Mouse (Mus musculus): ENCODE measurements at regions not wholly inside any gene's neighbourhood (a gene's known extent, or its start where the extent isn't known, plus 50 kb on each side); places are given as distances from the start of the nearest gene placed in this dataset.

DNA sequence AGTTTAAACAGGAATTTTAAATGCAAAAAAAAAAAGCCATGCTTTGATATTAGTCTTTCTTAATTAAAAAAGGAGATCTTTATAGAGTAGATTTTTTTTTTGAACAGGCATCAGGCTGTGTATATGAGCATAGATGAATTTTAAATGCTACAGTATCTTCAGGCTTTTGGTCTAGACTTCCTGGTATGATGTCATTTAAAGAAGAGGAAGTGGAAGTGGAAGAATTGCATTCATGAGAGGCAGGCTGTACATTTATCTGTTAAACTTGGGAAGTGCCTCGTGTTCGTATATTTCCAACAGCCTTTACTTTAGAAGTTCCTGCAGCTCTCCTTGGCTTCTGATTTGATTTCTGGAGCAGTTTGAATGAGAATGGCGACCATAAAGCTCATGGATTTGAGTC lies 95.8 kb upstream of the Mgmt start:
- no peak for DNase-seq (ENCODE audit: low spot score)

DNA sequence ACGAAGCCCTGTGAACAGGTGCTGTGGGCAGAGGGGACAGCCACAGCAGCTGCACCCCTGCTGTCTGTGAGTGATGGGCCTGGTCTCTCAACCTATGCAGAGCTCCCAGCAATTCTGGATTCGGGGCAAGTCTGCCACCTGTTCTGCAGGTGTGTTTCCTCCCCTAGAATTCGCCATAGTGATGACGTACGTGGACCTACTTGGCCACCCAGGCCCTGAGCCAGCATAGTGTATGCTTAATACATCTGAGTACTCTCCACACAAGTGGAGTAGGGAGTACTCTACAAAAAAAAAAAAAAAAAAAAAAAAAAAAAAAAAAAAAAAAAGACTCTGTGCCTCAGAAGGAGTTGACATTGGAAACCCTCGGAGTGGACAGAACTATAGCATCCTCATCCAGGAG lies 87.3 kb upstream of the Mgmt start:
- peak; percentile 36 for DNase-seq (ENCODE audit: low spot score)

DNA sequence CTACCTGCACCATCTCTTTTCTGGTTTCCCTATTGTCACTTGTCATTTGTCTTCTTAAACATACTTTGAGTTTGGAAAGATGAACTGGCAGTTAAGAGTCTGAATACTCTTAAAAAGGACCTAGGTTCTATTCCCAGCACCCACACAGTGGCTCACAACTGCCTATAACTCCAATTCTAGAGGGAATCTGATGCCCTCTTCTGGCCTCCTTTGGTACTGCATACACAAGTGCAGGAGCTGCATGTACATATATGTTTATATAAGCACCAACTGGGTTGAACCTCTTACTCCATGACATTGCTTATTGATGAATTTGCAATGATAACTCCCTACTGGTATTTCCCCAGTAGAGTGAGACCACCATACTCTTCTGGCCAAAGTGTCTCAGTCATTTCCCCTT lies 86.4 kb upstream of the Mgmt start:
- no peak for DNase-seq (ENCODE audit: low spot score)

DNA sequence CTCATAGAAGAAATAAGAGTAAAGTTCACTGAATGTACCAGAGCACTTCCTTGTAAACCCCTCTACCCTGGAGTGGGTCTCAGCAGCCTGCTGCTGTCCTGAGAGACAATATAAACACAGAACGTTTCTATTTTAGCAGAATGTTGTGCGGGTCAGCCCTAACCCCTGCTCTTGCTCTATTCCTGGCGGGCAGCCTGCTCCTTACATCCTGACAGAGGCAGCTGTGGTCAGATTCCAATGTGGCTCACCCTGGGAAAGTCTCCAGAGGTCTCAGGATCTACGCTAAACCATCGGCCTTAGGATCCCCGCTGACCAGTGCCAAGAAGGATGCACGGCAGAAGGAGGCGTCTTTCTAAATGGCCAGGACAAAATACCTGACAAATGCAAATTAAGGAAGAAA lies 84.8 kb upstream of the Mgmt start:
- DNase-seq (ENCODE audit: low spot score) = no peak

- DNase-seq (ENCODE audit: low spot score) = no peak
Observed at GRCm38 (mm10) chr7:136813691-136814325, 80.6 kb upstream of the Mgmt start.

DNA sequence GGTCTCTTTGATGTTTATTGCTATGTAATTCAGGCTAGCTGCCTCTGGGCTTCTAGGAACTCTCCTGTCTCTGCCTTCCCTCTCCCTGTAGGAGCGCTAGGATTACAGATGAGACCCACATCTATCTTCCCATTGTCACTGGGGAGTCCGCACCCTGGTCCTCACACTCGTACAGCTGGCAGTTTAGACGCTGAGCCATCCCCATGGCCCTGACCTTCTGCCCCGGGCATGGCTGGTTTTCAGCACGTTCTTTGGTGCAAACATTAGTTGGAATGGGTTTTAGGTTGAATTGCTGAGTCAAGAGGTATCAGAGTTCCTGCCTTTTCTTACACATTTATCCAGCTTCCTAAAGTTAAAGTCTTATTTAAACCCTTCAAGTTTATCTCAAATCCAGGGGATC lies 79.7 kb upstream of the Mgmt start:
- no peak for DNase-seq (ENCODE audit: low spot score)

DNA sequence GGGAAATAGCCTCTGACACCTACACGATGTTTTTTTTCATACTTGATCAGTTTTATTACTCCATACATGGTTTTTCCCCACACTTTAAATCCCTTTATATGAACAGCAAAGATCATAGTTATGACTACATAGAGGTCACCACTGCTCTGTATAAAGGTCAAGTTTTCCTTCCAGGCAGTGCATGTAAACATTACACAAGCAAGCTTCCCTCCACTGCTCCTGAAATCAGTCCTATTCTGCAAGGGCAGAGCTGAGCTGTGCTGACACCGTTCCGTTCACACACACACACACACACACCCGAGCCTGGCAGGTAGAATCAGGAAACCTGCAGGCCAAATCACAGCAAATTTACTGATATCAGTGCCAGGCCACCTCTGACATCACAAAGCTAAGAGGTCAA lies 74.1 kb upstream of the Mgmt start:
- no peak for DNase-seq (ENCODE audit: low spot score)

GRCm38 (mm10) chr7:136825647-136826046 lies 68.8 kb upstream of the Mgmt start:
- DNase-seq (ENCODE audit: low spot score) = no peak

DNA sequence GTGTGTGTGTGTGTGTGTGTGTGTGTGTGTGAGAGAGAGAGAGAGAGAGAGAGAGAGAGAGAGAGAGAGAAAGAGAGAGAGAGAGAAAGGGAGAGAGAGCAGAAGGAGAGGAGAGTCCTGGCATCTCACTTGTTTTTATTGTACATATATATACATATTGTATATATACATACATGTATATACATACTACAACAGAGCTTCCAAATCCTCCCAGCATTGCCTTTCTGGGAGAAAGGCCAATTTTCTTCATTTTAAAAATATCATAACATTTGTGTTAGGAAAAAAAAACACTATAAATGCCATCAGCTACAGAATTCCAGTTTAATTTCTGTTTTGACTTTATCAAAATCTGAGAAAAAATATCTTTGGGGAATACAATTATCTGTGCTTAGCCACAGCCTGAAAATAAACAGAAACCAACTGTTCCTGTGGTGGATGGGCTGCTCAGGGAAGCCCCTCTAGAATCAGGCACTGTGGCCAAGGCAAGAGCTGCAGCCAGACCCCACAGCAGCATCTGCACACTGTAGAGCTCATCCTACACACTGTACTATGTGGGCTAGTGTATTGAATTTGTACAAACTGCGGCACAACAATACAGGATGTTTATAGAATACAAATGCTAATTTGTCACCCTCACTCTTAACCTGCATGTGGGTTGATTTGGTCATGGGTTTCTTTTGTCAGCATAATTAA lies 64.6 kb upstream of the Mgmt start:
- DNase-seq (ENCODE audit: low spot score) = no peak

GRCm38 (mm10) chr7:136832419-136832818 lies 62.0 kb upstream of the Mgmt start:
- DNase-seq (ENCODE audit: low spot score) = no peak

GRCm38 (mm10) chr7:136838971-136839370 lies 55.4 kb upstream of the Mgmt start:
- no peak for DNase-seq (ENCODE audit: low spot score)

DNA sequence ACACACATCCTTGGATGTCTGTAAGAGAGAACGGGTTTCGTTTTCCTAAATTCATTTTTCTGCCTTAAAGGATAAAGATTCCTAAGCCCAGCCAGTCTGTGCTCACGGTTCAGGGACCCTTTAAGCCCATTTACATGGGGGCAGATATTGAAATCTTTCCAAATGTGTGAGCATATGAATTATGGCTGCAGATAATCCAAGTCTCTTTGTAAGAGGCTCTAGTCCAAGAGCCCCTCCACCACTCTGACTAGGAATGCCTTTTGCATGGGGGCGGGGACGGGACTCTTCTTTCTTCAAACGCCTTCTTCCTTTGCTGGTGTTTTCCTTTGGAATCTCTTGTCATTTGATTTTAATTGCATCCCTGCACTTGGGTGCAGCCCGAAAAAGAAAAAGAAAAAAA lies 54.2 kb upstream of the Mgmt start:
- DNase-seq (ENCODE audit: low spot score) = no peak

- DNase-seq (ENCODE audit: low spot score) = no peak
Observed at GRCm38 (mm10) chr7:136842751-136843150, 51.7 kb upstream of the Mgmt start.

GRCm38 (mm10) chr7:136844282-136844681 lies 50.1 kb upstream of the Mgmt start:
- no peak for DNase-seq (ENCODE audit: low spot score)
